Mouse (Mus musculus) spleen, adult 2 months (tissue): ENCODE measurements around the gene Tmem50a. TPM values are rescaled to one million over a fixed set of nuclear protein-coding genes. Genes with fewer than 3 reads are reported as not detected.
A peak's percentile ranks its signal among the peaks of the same experiment; 100 is the strongest.

ENCODE experiments used
- DNase-seq, 2 experiments: peaks; one replicate each; pipeline versions ENCODE4 v3.0.0 to v3.0.0-alpha.2; 2012 to 2021; ENCODE audit warnings: low spot score in 2 of 2, low read depth in 1 of 2
- H3K27ac ChIP-seq: fragments of 200-500 bp; 2 replicates; pipeline ENCODE4 v1.5.1; 2012; ENCODE audit warnings: low read length, inconsistent platforms; ENCODE audit not compliant: insufficient read depth
- H3K27me3 ChIP-seq: fragments of 200-500 bp; 2 replicates; pipeline ENCODE4 v1.6.1; 2012; ENCODE audit warnings: mild to moderate bottlenecking, moderate library complexity, low read length, inconsistent platforms; ENCODE audit not compliant: control insufficient read depth, insufficient read depth
- H3K36me3 ChIP-seq: fragments of 200-500 bp; 2 replicates; pipeline ENCODE4 v1.6.1; 2012; ENCODE audit warnings: mild to moderate bottlenecking, low read length, inconsistent platforms; ENCODE audit not compliant: control insufficient read depth, insufficient read depth
- H3K4me1 ChIP-seq: fragments of 200-500 bp; 2 replicates; pipeline ENCODE4 v1.6.1; 2011; ENCODE audit warnings: inconsistent platforms; ENCODE audit not compliant: control insufficient read depth, insufficient read depth, insufficient read length
- H3K4me3 ChIP-seq: fragments of 200-500 bp; 2 replicates; pipeline ENCODE4 v1.5.1; 2011; ENCODE audit warnings: mild to moderate bottlenecking, inconsistent platforms; ENCODE audit not compliant: insufficient read depth, insufficient read length; ENCODE audit errors: extremely low read depth
- CTCF ChIP-seq: fragments of 200-500 bp; IDR thresholded peaks from 2 replicates; pipeline ENCODE4 v1.5.1; 2011; ENCODE audit warnings: mild to moderate bottlenecking, inconsistent platforms; ENCODE audit not compliant: insufficient read depth, insufficient read length, insufficient replicate concordance; ENCODE audit errors: extremely low read depth
- POLR2A ChIP-seq: fragments of 200-500 bp; IDR thresholded peaks from 2 replicates; pipeline ENCODE4 v1.6.1; 2011; ENCODE audit warnings: low read depth, low read length, inconsistent platforms
- WGBS: fragments of 180-500 bp; shearing (Covaris S2); methylation state at CpG from one replicate; pipeline ENCODE4 v1.1.7; 2018; 5-methylcytosine and 5-hydroxymethylcytosine counted together
- polyA plus RNA-seq: library from polyadenylated mRNA; depleted of rRNA; stranded (reverse); fragments of >200 nt; gene quantifications from 2 replicates; pipeline ENCODE4 v1.2.3, GENCODE M21; 2012

Tmem50a gene
- polyA plus RNA-seq, 1 experiment, result 90.6 TPM

GRCm38 (mm10) chr4:134930190-134930589 is 15.4 kb upstream of the Tmem50a start:
- no peak for DNase-seq
- 21% methylated on average over 9 of the region's 9 CpGs for WGBS
- H3K4me1 ChIP-seq, result peaks cover 10% of the 10 kb centered on the region
- H3K27me3 ChIP-seq, result no peaks in the 10 kb centered on the region
- H3K27ac ChIP-seq, result peak overlapping the region; percentile 63
- peak overlapping the region; percentile 38 for H3K4me3 ChIP-seq
- H3K36me3 ChIP-seq, result peaks cover 42% of the 10 kb centered on the region
- TF ChIP-seq CTCF (no peak), POLR2A (no peak)

GRCm38 (mm10) chr4:134929536-134929935 is 14.7 kb upstream of the Tmem50a start:
- no peaks in the 10 kb centered on the region for H3K27me3 ChIP-seq
- peak overlapping the region; percentile 60 for H3K27ac ChIP-seq
- DNase-seq, result peak in 1 of 2 experiments; percentile 33
- WGBS, result 14% methylated on average over 4 of the region's 4 CpGs
- TF ChIP-seq CTCF, result no peak
- TF ChIP-seq POLR2A, result no peak
- H3K4me3 ChIP-seq, result no peak overlapping the region
- peaks cover 38% of the 10 kb centered on the region for H3K36me3 ChIP-seq
- peaks cover 11% of the 10 kb centered on the region for H3K4me1 ChIP-seq

- WGBS, result 77% methylated on average over 1 of the region's 1 CpGs
- Histone ChIP-seq H3K27me3 (no peaks in the 10 kb centered on the region), H3K4me3 (no peak overlapping the region), H3K27ac (no peak overlapping the region), H3K36me3 (peaks cover 36% of the 10 kb centered on the region), H3K4me1 (peaks cover 11% of the 10 kb centered on the region)
- TF ChIP-seq CTCF, result no peak
- TF ChIP-seq POLR2A, result no peak
- no peak for DNase-seq
Observed at GRCm38 (mm10) chr4:134928464-134928836, 13.6 kb upstream of the Tmem50a start.

GRCm38 (mm10) chr4:134927815-134928463 is 13.1 kb upstream of the Tmem50a start:
- no peak for TF ChIP-seq CTCF
- peaks cover 36% of the 10 kb centered on the region for H3K36me3 ChIP-seq
- H3K4me1 ChIP-seq, result peaks cover 11% of the 10 kb centered on the region
- DNase-seq, result no peak
- no peak overlapping the region for H3K27ac ChIP-seq
- no peak overlapping the region for H3K4me3 ChIP-seq
- H3K27me3 ChIP-seq, result no peaks in the 10 kb centered on the region
- WGBS, result 71% methylated on average over 5 of the region's 5 CpGs

DNA sequence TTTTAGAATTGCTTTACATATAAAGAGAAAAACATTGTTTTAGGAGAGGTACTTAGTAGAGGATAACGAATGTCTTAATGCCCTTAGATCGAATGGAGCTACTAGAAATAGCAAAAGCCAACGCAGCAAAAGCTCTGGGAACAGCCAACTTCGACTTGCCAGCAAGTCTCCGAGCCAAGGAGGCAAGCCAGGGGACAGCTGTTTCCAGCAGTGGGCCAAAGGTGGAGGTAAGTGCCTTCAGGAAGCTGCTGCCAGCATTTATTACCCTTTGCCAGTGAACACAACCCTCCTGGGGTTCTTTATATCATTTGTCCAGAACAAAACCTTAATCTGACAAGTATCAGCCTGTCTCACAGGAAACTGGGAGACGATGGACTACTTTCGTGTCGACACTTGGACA is 10.4 kb upstream of the Tmem50a start:
- H3K27me3 ChIP-seq, result no peaks in the 10 kb centered on the region
- peaks cover 36% of the 10 kb centered on the region for H3K36me3 ChIP-seq
- WGBS, result 23% methylated on average over 8 of the region's 8 CpGs
- TF ChIP-seq POLR2A (no peak), CTCF (no peak)
- DNase-seq, result no peak
- H3K4me1 ChIP-seq, result peaks cover 19% of the 10 kb centered on the region; the same call in 1 of the 2 replicates
- no peak overlapping the region for H3K27ac ChIP-seq
- peak overlapping the region; percentile 9 for H3K4me3 ChIP-seq

DNA sequence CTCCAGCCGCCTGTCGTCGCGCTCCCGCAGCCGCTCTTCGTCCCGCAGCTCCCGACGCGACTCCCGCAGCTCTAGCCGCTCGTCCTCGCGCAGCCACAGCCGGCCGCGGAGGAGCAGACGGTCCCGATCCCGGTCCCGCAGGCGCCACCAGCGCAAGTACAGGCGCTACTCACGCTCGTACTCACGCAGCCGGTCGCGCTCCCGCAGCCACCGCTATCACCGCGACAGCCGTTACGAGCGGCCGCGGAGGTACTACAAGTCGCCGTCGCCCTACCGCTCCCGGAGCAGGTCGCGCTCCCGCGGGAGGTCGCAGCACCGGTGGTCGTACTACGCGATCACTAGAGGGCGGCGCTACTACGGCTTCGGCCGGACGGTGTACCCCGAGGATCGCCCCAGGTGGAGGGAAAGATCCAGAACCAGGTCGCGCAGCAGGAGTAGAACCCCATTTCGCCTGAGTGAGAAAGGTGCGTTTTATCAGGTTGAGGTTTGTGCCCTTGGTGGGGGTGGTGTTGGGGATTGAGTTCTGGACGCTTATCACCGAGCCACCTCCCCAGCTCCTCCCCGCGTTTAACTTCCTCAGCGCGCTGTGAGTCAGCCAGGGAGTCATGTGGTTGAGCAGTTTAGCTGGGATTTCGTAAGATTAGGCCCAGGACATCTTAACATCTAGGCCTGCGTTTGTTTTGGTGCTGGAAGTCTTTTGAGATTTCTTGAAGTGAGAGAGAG is 9.4 kb upstream of the Tmem50a start:
- DNase-seq, result peak; percentile 46 to 65
- peaks cover 36% of the 10 kb centered on the region for H3K36me3 ChIP-seq
- H3K4me1 ChIP-seq, result peaks cover 22% of the 10 kb centered on the region; the same call in 1 of the 2 replicates
- WGBS, result under 1% methylated on average over 75 of the region's 75 CpGs
- no peaks in the 10 kb centered on the region for H3K27me3 ChIP-seq
- no peak for TF ChIP-seq POLR2A
- no peak for TF ChIP-seq CTCF
- peak overlapping the region; percentile 97 for H3K27ac ChIP-seq
- H3K4me3 ChIP-seq, result peak overlapping the region; percentile 92
